25 mouse cellular contexts compared by ENCODE assay signal in the genomic region with DNA sequence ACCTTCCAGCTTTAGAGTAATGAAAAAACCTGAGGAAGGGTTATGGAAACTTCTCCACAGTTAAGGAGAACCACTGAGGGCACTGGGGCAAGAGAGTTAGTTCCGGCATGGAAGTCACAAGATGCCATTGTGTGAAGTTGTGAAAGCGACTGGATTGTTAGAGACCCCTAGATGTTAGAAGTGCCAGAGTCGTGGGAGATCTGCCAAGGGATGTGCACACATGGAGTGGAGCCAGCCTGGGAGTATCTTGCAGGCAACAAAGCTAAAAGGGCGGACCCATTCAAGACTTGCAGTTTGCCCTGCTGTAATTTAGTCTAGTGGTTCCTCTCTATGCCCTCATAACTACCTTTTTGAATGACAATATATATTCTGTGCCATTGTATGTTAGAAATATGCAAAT.
"Had no signal": no experiment of that assay in that cellular context is flagged by ENCODE, and none has a peak within 500 bp of the region (broad histone marks: within the 10 kb centered on the region; RNA-seq: fewer than 3 reads in every experiment).

No protein-coding gene starts in this region.

- H3K9me3 ChIP-seq: heart, embryonic 13.5 days; heart, embryonic 15.5 days; hindbrain, embryonic 13.5 days; hindbrain, embryonic 15.5 days; kidney, embryonic 15.5 days; limb, embryonic 13.5 days; limb, embryonic 15.5 days had no signal

- ATAC-seq: forebrain, postnatal 0 days; intestine, embryonic 16.5 days had no signal

- H3K4me2 ChIP-seq: heart, embryonic 11.5 days; heart, embryonic 13.5 days; heart, embryonic 15.5 days; hindbrain, embryonic 13.5 days; hindbrain, embryonic 15.5 days; kidney, embryonic 15.5 days; limb, embryonic 13.5 days; limb, embryonic 15.5 days had no signal

- H3K9ac ChIP-seq: forebrain, postnatal 0 days; heart, embryonic 13.5 days; heart, embryonic 15.5 days; hindbrain, embryonic 13.5 days; hindbrain, embryonic 15.5 days; kidney, embryonic 15.5 days; limb, embryonic 13.5 days; limb, embryonic 15.5 days had no signal

- H3K27ac ChIP-seq: heart, adult 2 months; heart, embryonic 13.5 days; heart, embryonic 15.5 days; hindbrain, embryonic 13.5 days; hindbrain, embryonic 15.5 days; kidney, embryonic 15.5 days; kidney, postnatal 0 days; left cerebral cortex, adult 2 months; limb, embryonic 13.5 days; limb, embryonic 15.5 days had no signal

- DNase-seq: forebrain, postnatal 0 days; gastrocnemius, postnatal 14 days; gastrocnemius, postnatal 36 days; heart, adult 11 months; heart, adult 2 months; heart, postnatal 14 days; heart, postnatal 36 days; kidney, adult 11 months; kidney, adult 2 months; kidney, adult 9 months; kidney, postnatal 14 days; kidney, postnatal 36 days; layer of hippocampus, adult 9-11 months; layer of hippocampus, postnatal 36 days had no signal

- H3K27me3 ChIP-seq: heart, embryonic 13.5 days; heart, embryonic 15.5 days; hindbrain, embryonic 13.5 days; hindbrain, embryonic 15.5 days; kidney, embryonic 15.5 days; limb, embryonic 13.5 days; limb, embryonic 15.5 days had no signal

- H3K4me3 ChIP-seq: heart, adult 2 months; heart, embryonic 13.5 days; heart, embryonic 15.5 days; hindbrain, embryonic 13.5 days; hindbrain, embryonic 15.5 days; kidney, embryonic 15.5 days; left cerebral cortex, adult 2 months; limb, embryonic 13.5 days; limb, embryonic 15.5 days had no signal

- H3K36me3 ChIP-seq: hindbrain, embryonic 15.5 days had no signal
